Mouse (Mus musculus) limb, embryonic 14.5 days (tissue): Measurements from ENCODE around the gene Plekhg5. TPM values are rescaled to one million over a fixed set of nuclear protein-coding genes. Genes with fewer than 3 reads are reported as not detected.

Experiments used
- ATAC-seq: fragments of 200-750 bp; cut with Nextera tagmentation; 2 replicates; pipeline ENCODE4 v1.8.0; 2017; ENCODE audit warnings: low read depth, moderate number of reproducible peaks, moderate TSS enrichment; ENCODE audit not compliant: low FRiP score
- DNase-seq: peaks from one replicate; pipeline ENCODE4 v3.0.0-alpha.2; 2015; ENCODE audit warnings: low spot score
- H3K27ac ChIP-seq: fragments of 300-500 bp; sonication (generic); replicated peaks from 2 replicates; pipeline ENCODE4 v1.5.1; 2014; ENCODE audit warnings: low read depth, mild to moderate bottlenecking, low read length, moderate library complexity, mixed read lengths
- H3K27me3 ChIP-seq: fragments of 300-500 bp; sonication (generic); 2 replicates; pipeline ENCODE4 v1.6.1; 2014; ENCODE audit warnings: low read length, mixed read lengths; ENCODE audit not compliant: control insufficient read depth, insufficient read depth
- H3K36me3 ChIP-seq: fragments of 300-500 bp; sonication (generic); 2 replicates; pipeline ENCODE4 v1.6.1; 2014; ENCODE audit warnings: mild to moderate bottlenecking, low read length, moderate library complexity, mixed read lengths; ENCODE audit not compliant: control insufficient read depth, insufficient read depth
- H3K4me1 ChIP-seq: fragments of 300-500 bp; sonication (generic); 2 replicates; pipeline ENCODE4 v1.6.1; 2014; ENCODE audit warnings: antibody characterized with exemption, low read length, mixed read lengths; ENCODE audit not compliant: control insufficient read depth, insufficient read depth
- H3K4me2 ChIP-seq: fragments of 300-500 bp; sonication (generic); replicated peaks from 2 replicates; pipeline ENCODE4 v1.6.1; 2014; ENCODE audit warnings: low read depth, mild to moderate bottlenecking, low read length, moderate library complexity; ENCODE audit not compliant: severe bottlenecking
- H3K4me3 ChIP-seq: fragments of 300-500 bp; sonication (generic); replicated peaks from 2 replicates; pipeline ENCODE4 v1.5.1; 2014; ENCODE audit warnings: low read length
- H3K9ac ChIP-seq: fragments of 300-500 bp; sonication (generic); 2 replicates; pipeline ENCODE4 v1.6.1; 2014; ENCODE audit warnings: mild to moderate bottlenecking, low read depth, low read length, moderate library complexity; ENCODE audit not compliant: severe bottlenecking
- H3K9me3 ChIP-seq: fragments of 300-500 bp; sonication (generic); 2 replicates; pipeline ENCODE4 v1.6.1; 2016; ENCODE audit warnings: low read length; ENCODE audit not compliant: control insufficient read depth
- POLR2A ChIP-seq: fragments of 200-500 bp; IDR thresholded peaks from 2 replicates; pipeline ENCODE4 v1.8.0; 2012; ENCODE audit warnings: inconsistent platforms, mild to moderate bottlenecking, moderate library complexity, borderline replicate concordance; ENCODE audit not compliant: insufficient read depth, insufficient read length; ENCODE audit errors: extremely low read depth
- WGBS: fragments of 180-500 bp; shearing (Covaris S2); extraction: QIAGEN DNeasy Blood & Tissue Kit; methylation state at CpG from one replicate; pipeline ENCODE4 v1.1.7; 2014; 5-methylcytosine and 5-hydroxymethylcytosine counted together
- polyA plus RNA-seq, 2 experiments: library from polyadenylated mRNA; depleted of rRNA in 1 of 2; stranded (reverse) in 1 of 2; unstranded in 1 of 2; fragments of >200 nt; fragmentation: Nextera tagmentation in 1 of 2; extraction: Ambion mirVana in 1 of 2; gene quantifications; 2 replicates each; pipeline versions ENCODE4 v1.2.1 to v1.2.3; 2012 to 2014

Gene Plekhg5
- polyA plus RNA-seq, 2 experiments, result 14.1 to 25.0 TPM

- ATAC-seq (no peak), DNase-seq (no peak)
- H3K9ac ChIP-seq, result 0 out of 2 replicates have a peak overlapping the region, but pooled peaks have one; percentile 12
- no peak overlapping the region for H3K27ac ChIP-seq
- 8% methylated on average over 56 of the region's 65 CpGs for WGBS
- H3K27me3 ChIP-seq, result peaks cover 99% of the 10 kb centered on the region
- peak overlapping the region; percentile 18 for H3K4me3 ChIP-seq
- peak overlapping the region; percentile 40 for H3K4me2 ChIP-seq
- TF ChIP-seq POLR2A, result no peak
- H3K4me1 ChIP-seq, result peaks cover 15% of the 10 kb centered on the region
- no peaks in the 10 kb centered on the region for H3K9me3 ChIP-seq
- no peaks in the 10 kb centered on the region for H3K36me3 ChIP-seq
Observed at GRCm38 (mm10) chr4:152126026-152126920, 54.0 kb downstream of the Plekhg5 start.

GRCm38 (mm10) chr4:152127884-152128283, 55.6 kb downstream of the Plekhg5 start:
- Histone ChIP-seq H3K4me2 (no peak overlapping the region), H3K4me1 (peaks cover 28% of the 10 kb centered on the region), H3K9ac (no peak overlapping the region), H3K27ac (no peak overlapping the region), H3K4me3 (no peak overlapping the region), H3K27me3 (peaks cover 100% of the 10 kb centered on the region), H3K36me3 (no peaks in the 10 kb centered on the region), H3K9me3 (no peaks in the 10 kb centered on the region)
- ATAC-seq, result no peak
- 73% methylated on average over 11 of the region's 11 CpGs for WGBS
- no peak for DNase-seq
- TF ChIP-seq POLR2A, result no peak

DNA sequence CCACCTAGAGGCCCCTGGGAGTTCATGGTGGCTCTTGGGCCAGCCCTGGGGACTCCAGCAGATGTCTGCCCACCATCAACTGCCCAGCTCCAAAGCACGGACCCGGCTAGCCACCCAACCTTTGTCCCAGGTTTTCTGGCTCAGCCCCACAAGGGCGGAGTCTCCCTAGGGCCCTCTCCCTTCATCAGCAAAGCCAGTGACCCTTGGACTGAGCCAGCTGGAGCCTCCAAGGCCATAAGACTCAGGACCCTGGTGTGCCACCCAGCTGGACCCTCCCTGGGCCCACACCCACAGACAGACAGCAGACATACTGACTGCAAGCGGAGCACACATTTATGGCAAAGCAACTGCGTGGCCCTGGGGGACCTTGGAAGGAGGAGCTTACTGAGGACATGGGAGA, 56.5 kb downstream of the Plekhg5 start:
- WGBS, result 61% methylated on average over 5 of the region's 5 CpGs

GRCm38 (mm10) chr4:152129395-152129930, 57.2 kb downstream of the Plekhg5 start:
- ATAC-seq (no peak), DNase-seq (no peak)
- Histone ChIP-seq H3K4me2 (no peak overlapping the region), H3K27ac (no peak overlapping the region), H3K4me1 (peaks cover 28% of the 10 kb centered on the region), H3K9me3 (no peaks in the 10 kb centered on the region), H3K36me3 (no peaks in the 10 kb centered on the region), H3K27me3 (peaks cover 98% of the 10 kb centered on the region), H3K9ac (0 out of 2 replicates have a peak overlapping the region, but pooled peaks have one; percentile 16), H3K4me3 (no peak overlapping the region)
- no peak for TF ChIP-seq POLR2A
- 26% methylated on average over 13 of the region's 13 CpGs for WGBS

More for the DNA sequence above, 56.5 kb downstream of the Plekhg5 start:
- Histone ChIP-seq H3K9ac (no peak overlapping the region), H3K4me3 (no peak overlapping the region), H3K4me2 (no peak overlapping the region), H3K27me3 (peaks cover 99% of the 10 kb centered on the region), H3K4me1 (peaks cover 28% of the 10 kb centered on the region), H3K36me3 (no peaks in the 10 kb centered on the region), H3K9me3 (no peaks in the 10 kb centered on the region), H3K27ac (no peak overlapping the region)
- no peak for DNase-seq
- no peak for TF ChIP-seq POLR2A
- no peak for ATAC-seq

DNA sequence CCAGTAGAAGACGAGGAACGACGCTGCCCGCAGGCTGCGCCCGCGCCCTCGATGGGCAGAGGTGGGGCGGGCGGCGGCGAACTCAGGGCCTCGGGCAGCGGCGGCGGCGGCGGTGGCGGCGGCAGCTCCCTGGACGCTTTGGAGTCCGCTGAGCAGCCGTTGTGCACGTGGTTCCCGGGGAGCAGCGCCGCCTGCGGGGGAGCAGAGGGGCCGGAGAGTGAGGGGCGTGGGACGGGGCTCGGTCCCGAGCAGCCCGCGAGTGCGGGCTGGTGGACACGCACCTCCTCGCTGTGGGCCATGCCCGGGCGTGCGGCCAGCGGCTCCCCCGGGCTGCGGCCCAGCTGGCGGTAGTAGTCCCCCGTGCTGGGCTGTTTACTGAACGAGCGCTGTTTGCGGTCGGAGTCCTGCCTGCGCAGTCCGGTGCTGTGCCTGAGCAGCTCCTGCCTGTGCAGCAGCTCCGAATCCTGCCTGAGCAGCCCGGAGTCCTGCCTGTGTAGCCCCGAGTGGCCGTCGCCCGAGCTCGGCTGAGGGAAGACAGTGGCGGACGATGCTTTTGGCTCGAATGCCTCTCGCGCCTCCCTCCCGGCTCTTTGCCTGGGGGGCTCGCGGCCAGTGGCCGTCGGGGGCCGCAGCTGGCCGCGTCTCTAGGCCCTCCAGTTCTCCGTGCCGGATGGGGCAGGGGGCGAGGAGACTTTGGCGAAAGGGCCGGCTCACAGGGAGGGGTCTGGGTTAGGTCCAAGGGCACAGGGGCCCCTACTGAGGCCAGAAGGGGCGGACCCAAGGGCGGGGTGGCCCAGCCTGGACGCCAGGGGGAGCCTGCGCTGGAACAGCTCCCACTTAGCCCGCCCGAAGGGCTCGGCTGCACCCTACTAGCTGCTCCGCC, 58.7 kb downstream of the Plekhg5 start:
- H3K27ac ChIP-seq, result no peak overlapping the region
- WGBS, result under 1% methylated on average over 46 of the region's 85 CpGs

More for the DNA sequence above, 58.7 kb downstream of the Plekhg5 start:
- peak overlapping the region; percentile 48 for H3K9ac ChIP-seq
- ATAC-seq (peak; percentile 62), DNase-seq (peak; percentile 40)
- no peak for TF ChIP-seq POLR2A
- H3K9me3 ChIP-seq, result no peaks in the 10 kb centered on the region
- peak overlapping the region; percentile 42 for H3K4me3 ChIP-seq
- H3K36me3 ChIP-seq, result no peaks in the 10 kb centered on the region
- peaks cover 84% of the 10 kb centered on the region for H3K27me3 ChIP-seq
- peaks cover 28% of the 10 kb centered on the region for H3K4me1 ChIP-seq
- peak overlapping the region; percentile 82 for H3K4me2 ChIP-seq
